Mouse (Mus musculus): Measurements from ENCODE around the gene Rnase12.

The Rnase12 gene

GRCm38 (mm10) chr14:51057401-51057831, at the start of gene Rnase12:
Gene Rnase12, minus strand, starts transcription at chr14:51057661.
- in situ Hi-C loops (cut with MboI; ENCODE audit: low pct_unique_long_range_greater_than_20kb in 1 of 2, low sequenced_read_pairs in 2 of 2, unreplicated experiment in 1 of 2): loop anchor here in 1 of 2 experiments (25.0 kb wide), 1 partner anchor 1245 kb away; no protein-coding TSS in a partner anchor

- in situ Hi-C loops (cut with MboI; ENCODE audit: low pct_unique_long_range_greater_than_20kb in 1 of 2, low sequenced_read_pairs in 2 of 2, unreplicated experiment in 1 of 2): no loop called here
Measured at GRCm38 (mm10) chr14:51106449-51106967, 49.0 kb upstream of the Rnase12 start.

GRCm38 (mm10) chr14:51104366-51104765, 46.9 kb upstream of the Rnase12 start:
- in situ Hi-C loops (cut with MboI; ENCODE audit: low pct_unique_long_range_greater_than_20kb in 1 of 2, low sequenced_read_pairs in 2 of 2, unreplicated experiment in 1 of 2): loop anchor here in 1 of 2 experiments (5.0 kb wide), 1 partner anchor 163 kb away; no protein-coding TSS in a partner anchor

DNA sequence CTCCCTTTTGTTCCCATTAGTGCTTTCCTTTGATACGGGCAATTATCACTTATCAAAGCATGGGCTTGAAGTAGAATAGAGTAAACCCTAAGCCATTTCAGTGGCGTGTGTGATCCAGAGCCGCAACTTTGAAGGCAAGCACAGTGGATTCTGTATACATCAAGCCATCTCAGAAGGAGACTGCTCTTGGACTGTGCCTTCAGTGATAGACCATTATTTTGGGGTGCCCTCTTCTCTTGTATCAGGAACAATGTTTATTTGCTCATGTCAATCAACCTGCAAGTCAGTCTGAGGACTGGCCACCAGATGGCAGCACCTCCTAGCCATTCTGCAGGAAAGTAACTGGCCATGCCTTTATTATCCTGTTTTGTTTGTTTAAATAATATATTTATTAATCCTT, 45.8 kb upstream of the Rnase12 start:
- in situ Hi-C loops (cut with MboI; ENCODE audit: low pct_unique_long_range_greater_than_20kb in 1 of 2, low sequenced_read_pairs in 2 of 2, unreplicated experiment in 1 of 2): loop anchor here in 1 of 2 experiments (5.0 kb wide), 1 partner anchor 164 kb away; no protein-coding TSS in a partner anchor

DNA sequence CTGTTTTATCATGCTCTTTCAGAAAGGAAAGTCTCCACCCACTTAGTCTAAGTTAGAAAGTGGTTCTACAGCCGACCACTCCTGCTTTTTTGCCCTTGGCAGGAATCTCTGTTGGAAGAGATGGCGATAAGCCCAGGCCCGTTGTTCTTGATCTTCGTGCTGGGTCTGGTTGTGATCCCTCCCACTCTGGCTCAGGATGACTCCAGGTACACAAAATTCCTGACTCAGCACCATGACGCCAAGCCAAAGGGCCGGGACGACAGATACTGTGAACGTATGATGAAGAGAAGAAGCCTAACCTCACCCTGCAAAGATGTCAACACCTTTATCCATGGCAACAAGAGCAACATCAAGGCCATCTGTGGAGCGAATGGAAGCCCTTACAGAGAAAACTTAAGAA, 43.8 kb upstream of the Rnase12 start:
- in situ Hi-C loops (cut with MboI; ENCODE audit: low pct_unique_long_range_greater_than_20kb in 1 of 2, low sequenced_read_pairs in 2 of 2, unreplicated experiment in 1 of 2): loop anchor here in 1 of 2 experiments (5.0 kb wide), 1 partner anchor 166 kb away; no protein-coding TSS in a partner anchor

DNA sequence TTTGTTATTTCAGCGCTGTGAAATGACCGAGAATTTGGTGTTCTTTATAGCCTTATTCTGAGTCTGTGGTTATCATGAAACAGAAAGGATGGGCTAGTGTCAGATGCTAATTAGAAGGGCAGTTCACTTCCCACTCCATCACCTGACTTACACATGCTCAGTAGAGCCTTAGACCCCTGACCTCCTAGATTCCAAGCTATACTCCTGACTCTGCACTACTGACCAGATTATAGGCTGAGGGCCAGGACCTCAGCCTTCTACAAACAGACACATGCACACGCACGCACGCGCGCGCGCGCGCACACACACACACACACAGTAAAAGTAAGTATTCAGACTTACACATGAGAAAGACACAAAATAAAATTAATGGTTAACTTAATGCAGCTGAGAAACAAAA, 41.5 kb upstream of the Rnase12 start:
- in situ Hi-C loops (cut with MboI; ENCODE audit: low pct_unique_long_range_greater_than_20kb in 1 of 2, low sequenced_read_pairs in 2 of 2, unreplicated experiment in 1 of 2): loop anchor here (5.0 to 10.0 kb wide), 2 partner anchors 673 to 676 kb away; partner anchors contain the start of gene Ang4 (in 2 of the 2)

DNA sequence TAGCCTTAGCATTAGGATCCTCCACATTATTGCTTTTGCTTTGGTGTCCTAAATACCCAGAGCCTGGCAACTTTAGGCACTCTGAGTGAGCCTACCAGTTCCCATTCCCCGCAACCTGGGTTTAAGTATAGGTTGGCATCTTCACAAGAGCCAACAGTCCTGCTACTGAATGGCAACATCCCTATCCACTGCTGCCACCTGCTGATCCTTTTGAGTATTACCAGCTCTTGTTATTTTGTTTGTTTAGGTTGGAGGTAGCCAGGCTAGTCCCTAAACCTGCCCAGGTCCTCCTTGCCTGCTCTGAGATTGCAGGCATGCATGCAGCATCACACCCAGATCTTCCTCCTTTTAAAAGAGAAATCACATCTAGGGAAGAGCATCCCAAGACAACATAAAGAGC, 40.8 kb upstream of the Rnase12 start:
- in situ Hi-C loops (cut with MboI; ENCODE audit: low pct_unique_long_range_greater_than_20kb in 1 of 2, low sequenced_read_pairs in 2 of 2, unreplicated experiment in 1 of 2): loop anchor here (5.0 to 10.0 kb wide), 2 partner anchors 674 to 677 kb away; partner anchors contain the start of gene Ang4 (in 2 of the 2)

DNA sequence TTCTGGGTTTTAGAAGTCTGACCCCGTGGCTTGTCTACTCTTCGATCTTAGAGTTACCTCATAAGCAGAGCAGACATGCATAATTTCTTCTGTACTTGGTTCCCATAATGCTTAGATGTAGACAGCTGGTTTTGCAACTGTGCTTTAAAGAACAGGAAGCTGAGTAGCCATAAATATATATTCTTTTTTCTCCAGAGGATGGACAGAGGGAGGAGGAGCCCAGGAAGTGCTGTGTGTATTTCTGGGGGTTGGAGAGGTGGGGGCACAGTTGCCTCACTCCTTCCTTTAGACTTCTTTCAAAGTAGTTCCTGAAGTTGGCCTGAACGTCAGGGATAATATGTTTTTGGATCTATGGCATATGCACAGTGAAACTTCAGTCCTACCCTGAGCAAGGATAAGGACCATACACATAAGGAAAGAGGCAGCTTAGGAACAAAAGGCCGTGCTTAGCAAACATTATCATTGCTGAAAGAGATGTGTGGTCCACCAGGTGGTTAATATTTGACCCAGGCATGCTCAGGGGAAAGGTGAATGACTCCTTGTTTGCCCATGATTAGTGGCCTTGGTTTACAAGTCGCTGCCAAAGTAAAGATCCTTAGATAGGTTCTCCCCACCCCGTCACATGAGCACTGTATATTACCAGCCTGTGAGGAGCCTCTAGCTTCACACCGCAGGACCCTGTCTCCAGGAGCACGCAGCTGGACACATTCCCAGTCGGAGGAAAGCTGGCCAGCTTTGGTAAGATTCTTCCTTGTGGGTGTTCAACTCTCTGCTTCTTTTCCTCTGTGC, 38.5 kb upstream of the Rnase12 start:
- in situ Hi-C loops (cut with MboI; ENCODE audit: low pct_unique_long_range_greater_than_20kb in 1 of 2, low sequenced_read_pairs in 2 of 2, unreplicated experiment in 1 of 2): loop anchor here (5.0 to 10.0 kb wide), 2 partner anchors 676 to 679 kb away; partner anchors contain the start of gene Ang4 (in 2 of the 2)

GRCm38 (mm10) chr14:51094921-51095320, 37.5 kb upstream of the Rnase12 start:
- in situ Hi-C loops (cut with MboI; ENCODE audit: low pct_unique_long_range_greater_than_20kb in 1 of 2, low sequenced_read_pairs in 2 of 2, unreplicated experiment in 1 of 2): loop anchor here (5.0 to 10.0 kb wide), 2 partner anchors 677 to 680 kb away; partner anchors contain the start of gene Ang4 (in 2 of the 2)

GRCm38 (mm10) chr14:51094096-51094875, 36.8 kb upstream of the Rnase12 start:
- in situ Hi-C loops (cut with MboI; ENCODE audit: low pct_unique_long_range_greater_than_20kb in 1 of 2, low sequenced_read_pairs in 2 of 2, unreplicated experiment in 1 of 2): loop anchor here in 1 of 2 experiments (10.0 kb wide), 1 partner anchor 681 kb away; the partner anchor contains the start of gene Ang4

- in situ Hi-C loops (cut with MboI; ENCODE audit: low pct_unique_long_range_greater_than_20kb in 1 of 2, low sequenced_read_pairs in 2 of 2, unreplicated experiment in 1 of 2): loop anchor here in 1 of 2 experiments (10.0 kb wide), 1 partner anchor 681 kb away; the partner anchor contains the start of gene Ang4
Measured at GRCm38 (mm10) chr14:51093496-51093895, 36.0 kb upstream of the Rnase12 start.

DNA sequence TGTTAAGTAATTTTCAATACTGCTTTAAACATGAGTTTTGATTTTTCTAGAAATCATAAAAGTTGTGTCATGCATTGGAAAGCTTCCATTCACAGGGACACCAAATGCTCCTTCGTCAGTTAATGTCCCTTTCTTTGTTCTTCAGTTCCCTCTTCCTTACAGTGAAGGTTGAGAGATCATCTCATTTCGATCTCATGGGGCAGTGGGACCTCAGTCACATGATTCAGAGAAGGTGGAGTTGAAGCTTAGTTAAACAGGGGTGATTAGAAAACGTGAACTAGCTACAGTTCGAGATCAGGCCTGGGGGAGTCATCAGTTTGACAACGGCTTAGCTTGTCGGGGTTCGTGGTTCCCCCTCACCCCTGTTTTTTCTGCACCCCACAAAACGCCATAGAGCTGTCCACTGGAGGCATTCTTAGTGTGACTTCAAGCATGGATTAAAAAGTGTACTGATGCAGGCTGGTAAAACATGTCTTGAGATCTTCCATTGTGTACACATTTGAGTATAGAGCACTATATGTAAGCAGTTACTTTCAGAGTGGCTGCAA, 34.7 kb upstream of the Rnase12 start:
- in situ Hi-C loops (cut with MboI; ENCODE audit: low pct_unique_long_range_greater_than_20kb in 1 of 2, low sequenced_read_pairs in 2 of 2, unreplicated experiment in 1 of 2): loop anchor here in 1 of 2 experiments (10.0 kb wide), 1 partner anchor 683 kb away; the partner anchor contains the start of gene Ang4

DNA sequence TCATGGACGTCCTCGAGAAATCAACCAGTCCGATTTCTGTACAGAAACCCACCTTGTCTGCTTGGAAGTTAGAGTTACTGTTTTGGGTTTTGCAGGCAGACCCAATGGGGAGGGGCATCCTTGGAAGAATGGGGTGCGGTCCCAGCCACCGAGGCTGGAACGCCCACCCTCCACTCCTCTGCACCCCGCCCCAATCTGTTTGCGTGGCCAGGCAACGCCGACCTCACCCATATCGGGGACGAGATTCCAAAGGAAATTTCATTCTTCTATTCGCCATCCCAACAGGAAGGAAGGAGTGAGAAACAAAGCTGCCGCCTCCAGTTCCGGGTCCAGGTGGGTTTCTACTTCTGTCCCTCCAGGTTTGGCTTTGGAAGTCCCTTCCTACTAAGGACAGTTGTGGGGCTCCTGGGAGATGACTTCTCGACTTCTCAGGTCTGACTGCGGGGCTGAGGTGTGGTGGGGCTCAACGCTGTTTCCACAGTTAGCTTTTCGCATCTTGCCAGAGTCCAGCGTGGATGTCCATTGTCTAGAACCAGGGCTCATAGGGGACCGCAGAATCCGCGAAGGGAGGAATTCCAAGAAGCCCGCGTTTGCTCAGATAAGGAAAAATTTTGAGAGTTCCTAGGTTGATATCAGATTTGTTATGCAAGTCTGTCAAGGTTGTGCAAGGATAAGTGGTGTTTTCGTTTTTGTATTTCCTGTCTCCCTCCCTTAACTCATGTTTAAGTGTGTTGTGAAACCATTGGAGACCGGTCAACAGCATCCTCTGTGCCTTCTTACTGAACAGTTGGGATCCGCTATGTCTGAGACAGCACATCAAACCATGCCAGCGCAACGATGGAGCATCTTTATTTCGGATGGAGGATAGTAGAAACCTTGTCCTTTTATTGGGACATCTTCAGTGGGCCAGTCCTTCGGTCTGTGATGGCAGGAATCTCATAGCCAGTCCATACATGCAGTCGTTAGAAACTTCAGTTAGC, 33.8 kb upstream of the Rnase12 start, which contains the start of the genes Rnase4 and Ang:
Rnase4 (plus strand) TSS at position 157 of the 980 bp plus-strand sequence.
Ang (plus strand) TSS at position 230 of the 980 bp plus-strand sequence.
- in situ Hi-C loops (cut with MboI; ENCODE audit: low pct_unique_long_range_greater_than_20kb in 1 of 2, low sequenced_read_pairs in 2 of 2, unreplicated experiment in 1 of 2): loop anchor here in 1 of 2 experiments (10.0 kb wide), 1 partner anchor 684 kb away; the partner anchor contains the start of gene Ang4

DNA sequence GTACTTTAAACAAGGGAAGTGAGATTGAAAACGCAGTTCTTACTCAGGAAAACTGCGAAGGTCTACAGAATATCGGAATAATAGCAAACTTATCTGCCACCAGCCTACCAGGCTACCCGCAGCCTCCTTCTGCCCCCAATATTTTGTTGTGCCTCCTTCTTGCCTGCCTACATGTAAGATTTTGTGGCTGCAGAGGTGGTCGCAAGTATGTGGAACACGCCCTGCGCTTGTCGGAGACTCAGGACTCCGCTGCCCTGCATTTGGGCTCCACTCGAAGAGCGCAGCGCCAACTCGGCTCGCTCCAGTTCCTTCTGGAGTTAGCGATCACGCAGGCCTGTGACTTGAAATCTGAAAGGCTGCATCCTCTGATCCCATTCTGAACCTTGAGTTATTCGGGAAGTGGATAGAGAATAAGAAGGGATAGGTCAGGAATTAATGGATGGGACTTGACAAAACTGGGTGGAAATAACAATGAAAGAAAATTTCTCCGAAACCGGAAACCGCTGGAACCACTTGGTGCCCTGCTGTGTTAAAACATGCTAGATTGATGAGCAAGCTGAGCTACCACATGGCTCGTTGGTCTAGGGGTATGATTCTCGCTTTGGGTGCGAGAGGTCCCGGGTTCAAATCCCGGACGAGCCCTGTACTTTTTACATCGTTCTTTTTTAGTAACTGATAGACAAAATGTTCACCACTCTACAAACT, 32.8 kb upstream of the Rnase12 start:
- in situ Hi-C loops (cut with MboI; ENCODE audit: low pct_unique_long_range_greater_than_20kb in 1 of 2, low sequenced_read_pairs in 2 of 2, unreplicated experiment in 1 of 2): loop anchor here in 1 of 2 experiments (10.0 kb wide), 1 partner anchor 685 kb away; the partner anchor contains the start of gene Ang4

DNA sequence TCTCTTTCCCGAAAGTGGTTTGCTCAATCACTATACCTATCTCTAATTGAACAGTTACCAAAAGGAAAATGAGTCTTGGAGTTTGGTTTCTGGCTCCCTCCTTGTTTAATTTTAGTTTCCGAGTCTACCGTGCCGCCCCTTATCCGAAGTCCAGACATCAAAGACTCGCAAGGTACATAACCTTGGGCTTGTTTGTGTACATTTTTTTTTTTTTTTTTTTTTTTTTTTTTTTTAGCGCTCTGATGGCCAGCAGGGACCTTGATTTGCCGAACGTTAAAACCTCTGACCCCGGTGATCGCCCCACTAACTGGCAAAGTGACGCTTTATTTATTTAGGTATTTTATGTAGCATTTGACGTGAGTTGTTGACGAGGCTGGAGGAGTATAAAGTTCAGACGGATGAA, 32.2 kb upstream of the Rnase12 start:
- in situ Hi-C loops (cut with MboI; ENCODE audit: low pct_unique_long_range_greater_than_20kb in 1 of 2, low sequenced_read_pairs in 2 of 2, unreplicated experiment in 1 of 2): loop anchor here in 1 of 2 experiments (10.0 kb wide), 2 partner anchors 285 to 685 kb away; partner anchors contain the start of genes Ang4, Ccnb1ip1 and Parp2

Measured in mouse embryonic stem cell (cell line).